ENCODE assay signal across 24 mouse cellular contexts in the genomic region with DNA sequence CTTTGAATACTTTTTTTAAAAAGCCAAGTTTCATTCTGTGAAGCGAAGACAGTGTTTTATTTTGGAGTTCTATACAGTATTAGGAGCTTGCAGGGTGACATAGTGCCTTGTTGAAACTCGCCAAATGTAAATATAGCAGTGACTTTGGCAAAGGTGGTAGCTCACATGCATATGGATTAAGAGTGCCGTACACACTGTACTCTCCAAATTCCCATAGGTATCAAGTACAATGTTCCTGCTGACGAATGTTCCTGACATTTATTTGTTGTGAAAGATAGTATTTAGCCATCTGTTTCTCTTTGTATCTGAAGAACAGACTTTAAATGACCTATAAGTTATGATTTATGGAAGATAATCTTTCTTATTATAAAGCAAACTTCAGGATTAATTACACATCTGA.
DNase-seq lines count a peak whose midpoint lies in the region; ATAC-seq and TF ChIP-seq lines count a peak whose summit lies in the region.
"Had no signal": no experiment of that assay in that cellular context is flagged by ENCODE, and none has a peak within 500 bp of the region (broad histone marks: within the 10 kb centered on the region; RNA-seq: fewer than 3 reads in every experiment).

No protein-coding gene starts in this region.

- WGBS in stomach, postnatal 0 days: 47% methylated on average over 4 of the region's 4 CpGs
- 72% methylated on average over 4 of the region's 4 CpGs for WGBS in intestine, postnatal 0 days

- H3K4me3 ChIP-seq in stomach, postnatal 0 days (ENCODE audit: low read depth, low read length): no peak overlapping the region
- no peak overlapping the region for H3K4me3 ChIP-seq in intestine, postnatal 0 days (ENCODE audit: low read depth, low read length)
- H3K4me3 ChIP-seq: embryonic facial prominence, embryonic 10.5 days; embryonic facial prominence, embryonic 12.5 days; forebrain, embryonic 10.5 days; forebrain, embryonic 12.5 days had no signal

- no peak overlapping the region; the same call in 1 of the 2 replicates for H3K27ac ChIP-seq in stomach, postnatal 0 days (replicated peaks)
- H3K27ac ChIP-seq in intestine, postnatal 0 days (ENCODE audit: low read depth, low read length): no peak overlapping the region
- H3K27ac ChIP-seq: embryonic facial prominence, embryonic 10.5 days; embryonic facial prominence, embryonic 12.5 days; forebrain, embryonic 10.5 days; forebrain, embryonic 12.5 days had no signal

- no peak overlapping the region for H3K4me2 ChIP-seq in stomach, postnatal 0 days (replicated peaks; ENCODE audit: low read depth)
- no peak overlapping the region for H3K4me2 ChIP-seq in intestine, postnatal 0 days (replicated peaks; ENCODE audit: low read depth)
- H3K4me2 ChIP-seq: embryonic facial prominence, embryonic 12.5 days; forebrain, embryonic 12.5 days had no signal

- no peaks in the 10 kb centered on the region for H3K27me3 ChIP-seq in stomach, postnatal 0 days (ENCODE audit: control insufficient read depth, insufficient read depth, low read length)
- H3K27me3 ChIP-seq in intestine, postnatal 0 days (replicated peaks; ENCODE audit: control insufficient read depth, insufficient read depth, low read length): no peaks in the 10 kb centered on the region
- H3K27me3 ChIP-seq: CH12.LX; embryonic facial prominence, embryonic 12.5 days; forebrain, embryonic 12.5 days had no signal

- H3K36me3 ChIP-seq in stomach, postnatal 0 days (ENCODE audit: control insufficient read depth, insufficient read depth, low read length): no peaks in the 10 kb centered on the region
- H3K36me3 ChIP-seq in intestine, postnatal 0 days (ENCODE audit: control insufficient read depth, insufficient read depth): no peaks in the 10 kb centered on the region
- H3K36me3 ChIP-seq: embryonic facial prominence, embryonic 10.5 days; embryonic facial prominence, embryonic 12.5 days; forebrain, embryonic 10.5 days; forebrain, embryonic 12.5 days; G1E had no signal

- TF ChIP-seq EP300 in stomach, postnatal 0 days (optimal IDR thresholded peaks at IDR 0.05): peak; percentile 94

- DNase-seq in brain, adult 2 months (ENCODE audit: low read depth, low spot score): peak; percentile 14
- peak; percentile 85 for DNase-seq in fat pad, adult 2 months (ENCODE audit: extremely low read depth, low read depth, low spot score)
- DNase-seq in stomach, postnatal 0 days (ENCODE audit: low spot score): no peak
- no peak for DNase-seq in B cell, adult 2 months
- DNase-seq: adrenal gland, adult 2 months; adrenal gland, postnatal 10 days; adrenal gland, postnatal 25 days; cerebellum, adult 11-12 months; cerebellum, adult 2 months; cerebellum, adult 9-10 months; cerebellum, postnatal 10 days; cerebellum, postnatal 25 days had no signal

- no peaks in the 10 kb centered on the region for H3K4me1 ChIP-seq in stomach, postnatal 0 days (replicated peaks; ENCODE audit: control insufficient read depth, insufficient read depth)
- no peaks in the 10 kb centered on the region for H3K4me1 ChIP-seq in intestine, postnatal 0 days (replicated peaks; ENCODE audit: control insufficient read depth, insufficient read depth, low read length)
- H3K4me1 ChIP-seq: embryonic facial prominence, embryonic 10.5 days; embryonic facial prominence, embryonic 12.5 days; forebrain, embryonic 12.5 days had no signal

- 0 out of 2 replicates have a peak, but pooled peaks have one; percentile 35 for ATAC-seq in stomach, postnatal 0 days (ENCODE audit: low FRiP score, low TSS enrichment)
- ATAC-seq in intestine, postnatal 0 days: no peak
- ATAC-seq: activated CD4-positive, CD25-positive, alpha-beta regulatory T cell, adult 4 months; CD4-positive, CD25-positive, alpha-beta regulatory T cell, adult 4 months; forebrain, embryonic 14.5 days; forebrain, embryonic 16.5 days; Patski had no signal

- no peak for TF ChIP-seq CTCF in stomach, postnatal 0 days (IDR thresholded peaks at IDR 0.05; ENCODE audit: low read depth)
- no peak for TF ChIP-seq CTCF in intestine, postnatal 0 days (IDR thresholded peaks at IDR 0.05; ENCODE audit: low read depth)

- no peaks in the 10 kb centered on the region for H3K9me3 ChIP-seq in stomach, postnatal 0 days (ENCODE audit: control insufficient read depth, low read length)
- no peaks in the 10 kb centered on the region for H3K9me3 ChIP-seq in intestine, postnatal 0 days (ENCODE audit: control insufficient read depth)
- H3K9me3 ChIP-seq: embryonic facial prominence, embryonic 10.5 days; embryonic facial prominence, embryonic 12.5 days; forebrain, embryonic 10.5 days; forebrain, embryonic 12.5 days; G1E had no signal

- no peak overlapping the region for H3K9ac ChIP-seq in stomach, postnatal 0 days (ENCODE audit: low read length)
- no peak overlapping the region for H3K9ac ChIP-seq in intestine, postnatal 0 days (ENCODE audit: low read depth, low read length)
- H3K9ac ChIP-seq: embryonic facial prominence, embryonic 12.5 days; forebrain, embryonic 12.5 days had no signal

Comparison
In these comparisons a context has a peak if more than half of its experiments do, and no peak if none do; other contexts are left out.
1. DNase-seq: peak in brain, adult 2 months (single experiment) and fat pad, adult 2 months (single experiment); none in stomach, postnatal 0 days (single experiment) and B cell, adult 2 months (0 of 2).